Mouse (Mus musculus): ENCODE data around the gene Samhd1.

DNA sequence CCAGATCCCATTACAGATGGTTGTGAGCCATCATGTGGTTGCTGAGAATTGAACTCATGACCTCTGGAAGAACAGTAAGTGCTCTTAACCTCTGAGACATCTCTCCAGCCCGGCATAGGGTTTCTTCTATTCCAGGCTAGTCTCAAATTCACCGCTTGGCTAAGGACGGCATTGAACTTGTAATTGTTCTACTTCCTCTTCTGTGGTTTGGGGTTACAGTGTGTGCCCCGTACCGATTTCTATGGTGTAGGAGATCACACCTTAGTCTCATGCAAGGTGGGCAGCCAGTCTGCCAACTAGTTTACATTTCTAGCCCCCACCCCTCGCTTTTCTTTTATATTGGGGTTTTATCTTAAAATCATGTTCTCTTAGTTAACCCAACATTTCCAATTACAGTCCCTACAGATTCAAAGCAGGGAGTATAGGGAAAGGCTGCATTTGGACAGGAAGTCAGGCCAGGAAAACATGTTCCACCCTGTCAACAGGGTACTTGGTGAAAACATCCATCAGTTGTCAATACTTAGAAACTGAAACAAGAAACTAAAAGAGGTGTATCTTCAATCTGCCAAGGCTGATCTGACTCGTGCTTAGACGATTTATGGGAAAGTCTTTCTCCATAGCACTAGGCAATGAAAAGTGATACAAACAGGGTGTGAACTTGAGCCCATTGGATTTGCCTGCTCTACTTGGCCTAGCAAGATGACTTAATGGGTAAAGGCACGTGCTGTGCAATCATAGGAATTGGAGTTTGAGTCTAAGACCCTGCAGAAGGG, 3.1 kb upstream of the Samhd1 start:
- TF ChIP-seq CTCF (IDR thresholded peaks at IDR 0.05; ENCODE audit: low read depth, low read length) (no peak), POLR2A (IDR thresholded peaks at IDR 0.05; ENCODE audit: borderline replicate concordance, low read depth, low read length) (no peak)

Data from bone marrow macrophage, adult 2 months (primary cell).